Mouse (Mus musculus) retina, embryonic 14.5 days (tissue): Measurements from ENCODE around the gene Mpdu1.
A peak's percentile ranks its signal among the peaks of the same experiment; 100 is the strongest.
"Not testable (repeated sequence)": the region's sequence is repeated elsewhere in the genome, so short reads cannot be mapped to it uniquely, and the experiment has no call there.

Experiments used
- DNase-seq: peaks from one replicate; pipeline ENCODE4 v3.0.0-alpha.2; 2015; ENCODE audit warnings: low spot score

Gene Mpdu1

DNA sequence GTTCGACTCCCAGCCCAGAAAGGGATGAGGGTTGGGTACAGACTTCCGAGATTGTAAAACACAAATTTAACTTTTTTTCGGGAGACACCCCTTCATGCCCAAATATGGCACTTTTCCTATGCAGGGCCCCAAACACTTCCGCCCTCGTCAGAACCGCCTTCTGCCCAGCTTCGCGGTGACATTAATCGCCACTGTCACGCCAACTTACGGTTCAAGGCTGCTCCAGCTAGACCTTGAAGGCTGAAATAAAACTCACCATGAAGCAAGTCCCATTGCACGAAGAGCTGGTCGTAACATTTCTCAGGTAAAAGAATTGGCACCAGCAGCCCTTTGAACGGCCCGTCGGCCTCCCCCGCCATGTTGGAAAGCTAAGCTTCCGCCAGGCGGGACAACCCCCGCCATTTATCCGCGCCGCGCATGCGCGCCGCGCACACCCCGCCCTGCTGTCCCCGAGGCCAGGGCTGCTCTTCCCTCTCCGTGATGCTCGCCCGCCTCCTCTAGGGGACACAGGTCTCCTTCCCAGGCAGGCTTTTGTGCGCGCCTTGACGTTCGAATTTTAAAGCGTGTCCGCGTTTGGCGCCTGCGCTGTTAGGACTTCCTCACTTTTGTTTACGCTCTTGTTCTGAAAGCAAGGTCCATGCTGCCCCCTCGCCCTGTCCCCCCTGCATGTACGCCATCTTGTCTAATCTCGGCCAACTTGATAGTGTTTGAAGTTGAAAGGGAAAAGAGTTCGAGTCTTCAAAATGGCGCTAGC is at the start of gene Mpdu1:
Mpdu1 (minus strand) TSS at position 430 of the 754 bp plus-strand sequence.
- peak; percentile 95 for DNase-seq

DNA sequence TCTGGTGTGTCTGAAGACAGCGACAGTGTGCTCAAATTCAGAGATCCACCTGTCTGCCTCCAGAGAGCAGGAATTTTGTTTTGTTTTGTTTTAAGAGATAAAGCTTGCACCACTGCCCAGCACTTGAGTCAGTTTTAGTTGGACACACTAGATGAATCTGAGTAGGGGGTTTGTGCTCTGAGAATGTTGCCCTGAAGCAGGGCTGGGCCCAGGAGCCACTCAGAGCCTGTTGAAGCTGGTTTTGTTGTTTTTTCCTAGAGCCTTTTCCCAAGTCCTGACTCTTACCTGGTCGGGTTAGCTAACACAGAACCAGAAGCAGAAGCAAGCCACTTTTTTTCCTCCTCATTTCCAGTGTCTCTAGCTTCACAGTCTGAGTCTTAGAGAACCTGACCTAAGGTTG is 48.6 kb upstream of the Mpdu1 start:
- no peak for DNase-seq

DNA sequence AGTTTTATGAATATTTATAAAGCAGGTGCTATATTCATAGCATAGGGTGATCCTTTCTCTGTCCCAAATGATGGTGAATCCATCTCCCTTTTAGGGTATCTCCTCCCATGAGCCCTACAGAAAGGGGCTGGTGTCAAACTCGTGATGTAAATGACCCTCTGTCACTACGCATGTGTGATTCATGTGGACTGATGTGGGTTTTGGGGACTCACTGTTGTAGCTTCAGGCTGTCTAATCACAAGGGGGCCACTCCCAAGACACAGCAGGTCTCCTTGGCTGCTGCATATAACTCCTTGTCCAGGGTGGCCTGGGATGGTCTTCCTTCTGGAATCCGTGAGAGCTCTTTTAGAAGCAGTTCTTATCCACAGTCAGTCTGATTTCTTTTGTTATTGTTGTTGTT is 48.0 kb upstream of the Mpdu1 start:
- no peak for DNase-seq

DNA sequence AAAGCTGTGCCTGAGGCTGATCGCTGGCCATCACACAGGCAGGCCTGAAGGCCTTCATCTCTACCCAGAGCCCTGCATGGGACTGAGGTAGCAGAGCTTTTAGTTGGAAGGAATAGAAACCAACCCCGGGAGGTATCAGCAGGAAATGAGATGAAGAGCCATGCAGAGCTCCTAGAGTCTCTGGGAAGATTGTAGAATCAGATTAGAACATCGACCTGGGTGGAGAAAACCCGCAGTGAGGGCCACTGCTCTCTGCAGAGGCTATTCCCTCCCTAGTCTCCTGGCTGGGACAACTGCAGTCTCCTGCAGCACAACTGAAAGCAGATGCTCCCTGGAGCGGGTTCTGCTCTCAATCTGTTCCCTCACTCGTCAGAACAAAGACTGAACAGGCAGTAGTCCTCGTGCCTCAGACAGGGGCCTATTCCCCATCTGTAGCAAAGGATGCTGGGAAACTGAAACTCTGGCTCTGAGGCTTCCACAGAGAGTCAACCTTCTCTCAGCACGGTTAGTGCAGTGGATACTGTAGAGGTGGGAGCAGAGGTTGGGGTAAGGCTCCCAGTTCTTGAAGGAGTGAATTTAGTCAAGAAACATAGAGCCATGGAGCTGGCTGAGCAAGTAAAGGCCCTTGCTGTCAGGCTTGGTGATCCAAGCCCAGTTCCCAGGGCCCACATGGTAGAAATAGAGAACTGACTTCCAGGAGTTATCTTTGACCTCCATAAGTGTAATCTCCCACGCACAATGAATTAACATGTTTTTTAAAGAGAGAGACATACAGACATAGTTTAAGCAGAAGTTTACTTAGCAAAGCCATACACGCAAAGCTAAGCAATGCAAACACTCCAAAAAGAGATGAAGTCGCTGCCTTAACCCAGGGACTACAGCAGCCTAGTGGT is 47.4 kb upstream of the Mpdu1 start:
- peak; percentile 28 for DNase-seq

DNA sequence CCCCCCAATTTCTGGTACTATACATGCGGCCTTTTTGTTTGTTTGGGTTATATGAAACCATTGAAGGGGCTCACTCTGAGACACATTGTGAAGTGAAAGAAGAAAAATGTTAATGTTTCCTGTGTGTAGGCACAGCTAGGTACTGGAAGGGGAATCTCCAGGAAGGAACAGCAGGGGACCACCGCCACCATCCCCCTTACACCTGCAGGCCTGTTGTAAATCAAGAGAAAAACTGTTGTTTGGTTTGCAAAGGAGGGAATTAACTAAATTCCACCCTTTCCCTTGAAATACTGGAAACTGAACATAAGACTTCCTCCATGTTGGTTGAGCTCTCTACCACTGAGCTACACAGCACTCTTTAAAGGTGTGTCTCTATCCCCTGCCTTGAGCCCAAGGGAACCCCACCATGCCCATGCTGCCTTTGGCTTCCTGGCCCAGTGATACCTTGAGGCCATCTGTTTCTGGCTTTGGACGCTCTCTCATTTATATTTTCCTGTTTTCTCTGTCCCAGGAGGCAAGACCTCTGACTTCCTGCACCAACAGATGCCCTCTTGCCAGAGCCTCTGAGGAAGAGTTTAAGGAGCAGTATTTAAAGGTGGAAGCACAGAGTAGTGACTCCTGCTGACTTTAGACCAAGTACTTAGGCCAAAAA is 46.3 kb upstream of the Mpdu1 start:
- no peak for DNase-seq

DNA sequence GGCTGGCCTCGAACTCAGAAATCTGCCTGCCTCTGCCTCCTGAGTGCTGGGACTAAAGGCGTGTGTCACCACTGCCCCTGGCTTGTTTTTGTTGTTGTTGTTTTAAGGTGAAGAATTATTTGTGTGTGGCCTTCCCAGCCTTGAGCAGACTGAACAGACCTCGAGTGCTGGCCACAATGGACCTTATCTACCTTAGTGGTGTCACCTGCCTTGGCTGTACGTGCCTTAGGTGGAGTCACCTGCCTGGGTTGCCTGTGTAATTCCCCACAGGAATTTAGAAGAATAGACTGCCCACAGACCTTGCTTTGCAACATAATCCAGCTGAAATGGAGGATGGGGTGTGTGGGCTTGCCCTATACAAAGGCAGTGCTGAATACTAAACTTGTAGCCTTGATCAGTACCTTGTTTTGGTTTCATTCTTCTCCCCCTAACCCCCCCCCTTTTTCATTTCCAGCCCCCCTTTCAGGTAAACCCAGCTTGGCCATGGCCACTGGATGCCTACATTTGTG is 45.5 kb upstream of the Mpdu1 start:
- DNase-seq: no peak

DNA sequence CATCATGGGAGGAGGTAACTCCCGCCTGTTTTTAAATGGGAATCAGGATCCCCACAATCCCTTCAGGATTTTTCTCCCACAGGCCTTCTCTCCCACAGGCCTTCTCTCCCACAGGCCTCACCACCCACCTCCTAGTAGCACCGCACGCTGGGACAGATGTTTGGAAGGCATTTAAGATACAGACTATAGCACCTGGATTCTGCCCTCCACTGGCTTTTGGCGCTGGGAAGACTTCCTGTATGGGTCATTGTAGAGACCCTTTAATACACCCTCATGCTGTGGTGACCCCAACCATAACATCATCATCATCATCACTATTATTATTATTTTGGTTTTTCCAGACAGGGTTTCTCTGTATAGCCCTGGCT is 45.0 kb upstream of the Mpdu1 start:
- no peak for DNase-seq

DNA sequence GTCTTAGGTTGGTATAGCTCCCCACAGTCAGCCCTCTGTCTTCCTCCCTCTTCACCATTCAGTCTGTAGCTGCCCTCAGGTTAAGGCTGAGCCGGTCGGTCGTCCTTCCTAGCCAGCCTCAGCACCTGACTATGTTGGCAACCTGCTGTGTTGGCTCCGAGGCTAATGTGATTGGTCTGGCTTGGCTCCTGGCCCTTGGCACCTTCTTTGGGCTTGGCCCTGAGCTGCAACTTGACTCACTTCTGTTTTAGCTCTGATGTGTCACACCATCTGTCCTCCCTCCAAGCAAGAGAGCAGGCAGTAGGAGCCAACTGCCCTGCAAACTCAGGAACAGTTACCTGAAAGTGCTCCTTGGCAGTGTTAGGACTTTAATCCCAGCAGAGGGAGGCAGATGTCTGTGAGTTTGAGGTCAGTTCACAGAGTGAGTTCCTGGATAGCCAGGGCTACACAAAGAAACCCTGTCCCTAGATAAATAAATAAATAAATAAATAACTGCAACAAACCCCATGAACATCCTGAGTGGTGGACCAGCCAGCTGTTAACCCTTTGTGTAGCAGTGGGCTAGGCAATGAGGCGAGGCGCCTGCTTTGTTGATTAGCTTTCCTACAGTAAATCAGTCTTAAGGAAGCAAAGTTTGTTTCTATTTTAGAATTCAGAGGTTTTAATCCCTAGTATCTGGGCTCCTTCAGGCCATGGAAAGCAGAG is 44.5 kb upstream of the Mpdu1 start:
- no peak for DNase-seq

DNA sequence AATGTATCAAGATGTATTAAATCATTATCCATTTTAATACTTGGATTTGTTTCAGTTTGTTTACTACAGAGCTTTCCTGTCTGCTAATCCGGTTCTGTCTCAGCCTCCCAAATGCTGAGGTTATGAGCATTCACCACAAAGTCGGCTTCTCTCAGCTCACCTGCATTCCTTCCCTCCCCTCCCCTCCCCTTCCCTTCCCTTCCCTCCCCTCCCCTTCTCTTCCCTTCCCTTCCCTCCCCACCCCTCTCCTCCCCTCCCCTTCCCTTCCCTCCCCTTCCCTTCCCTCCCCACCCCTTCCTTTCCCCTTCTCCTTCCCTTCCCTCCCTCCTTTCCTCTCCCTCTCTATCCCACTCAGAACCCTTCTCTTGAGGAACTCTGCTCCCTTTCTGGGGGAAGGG is 42.2 kb upstream of the Mpdu1 start:
- no peak for DNase-seq

DNA sequence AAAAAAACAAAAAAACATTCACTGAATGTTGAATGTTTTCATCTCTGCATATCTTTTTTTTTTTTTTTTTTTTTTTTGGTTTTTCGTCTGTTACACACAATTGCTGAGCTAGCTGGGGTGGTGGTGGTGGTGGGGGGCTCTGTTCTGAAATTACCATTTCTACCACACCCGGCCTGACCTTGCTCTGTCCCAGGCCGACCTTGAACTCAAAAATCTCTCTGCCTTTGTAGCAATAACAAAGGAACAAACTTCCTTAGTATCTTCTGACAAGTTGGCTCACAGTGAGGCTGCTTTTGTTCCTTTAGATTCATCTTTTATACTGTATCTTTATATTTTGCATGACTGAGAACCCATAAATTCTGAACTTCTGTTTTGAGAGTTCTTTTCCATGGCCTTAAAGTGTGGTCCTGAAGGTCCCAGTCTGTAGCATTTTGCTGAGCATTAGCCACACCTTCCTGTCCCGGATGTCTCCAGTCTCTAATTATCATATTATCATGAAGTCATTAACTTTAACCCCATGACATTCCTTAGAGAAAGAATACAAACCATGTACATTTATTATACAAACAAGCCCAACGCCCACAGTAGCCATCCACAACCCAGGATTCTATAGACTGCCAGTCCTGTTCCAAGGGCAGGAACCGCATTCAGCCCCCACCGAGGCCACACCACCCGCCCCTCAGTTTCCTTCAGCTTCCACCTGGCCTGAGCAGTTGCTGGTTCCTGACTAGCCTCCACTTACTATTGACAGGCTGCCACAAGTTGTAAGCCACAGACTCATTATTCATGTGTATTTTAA is 41.6 kb upstream of the Mpdu1 start:
- DNase-seq: no peak

DNA sequence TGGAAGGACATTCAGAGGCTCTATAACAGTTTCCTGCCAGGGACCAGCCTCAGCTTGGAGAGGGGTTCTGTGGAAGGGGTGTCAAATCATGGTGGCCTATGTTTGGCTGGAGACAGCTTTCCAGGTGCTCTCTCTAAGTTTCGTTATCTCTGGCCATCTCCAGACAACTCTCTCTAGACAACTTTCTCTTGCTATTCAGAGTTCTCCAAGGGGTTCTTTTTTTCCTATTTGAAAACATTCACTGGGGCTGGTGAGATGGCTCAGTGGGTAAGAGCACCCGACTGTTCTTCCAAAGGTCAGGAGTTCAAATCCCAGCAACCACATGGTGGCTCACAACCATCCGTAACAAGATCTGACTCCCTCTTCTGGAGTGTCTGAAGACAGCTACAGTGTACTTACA is 40.9 kb upstream of the Mpdu1 start:
- DNase-seq: not testable (repeated sequence)

DNA sequence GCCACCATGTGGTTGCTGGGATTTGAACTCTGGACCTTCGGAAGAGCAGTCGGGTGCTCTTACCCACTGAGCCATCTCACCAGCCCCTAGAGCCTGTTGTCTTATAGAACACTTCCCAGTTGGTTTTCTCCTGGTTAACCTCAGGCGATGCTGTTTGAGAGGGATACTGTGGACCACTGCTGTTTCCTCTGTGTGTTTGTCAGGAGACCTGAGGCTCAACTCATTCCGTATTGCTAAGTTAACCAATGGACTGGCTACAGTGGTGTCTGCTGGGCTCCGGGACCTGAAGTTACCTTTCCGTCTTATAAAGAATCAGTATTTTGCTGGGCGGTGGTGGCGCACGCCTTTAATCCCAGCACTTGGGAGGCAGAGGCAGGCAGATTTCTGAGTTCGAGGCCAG is 40.4 kb upstream of the Mpdu1 start:
- DNase-seq: not testable (repeated sequence)

DNA sequence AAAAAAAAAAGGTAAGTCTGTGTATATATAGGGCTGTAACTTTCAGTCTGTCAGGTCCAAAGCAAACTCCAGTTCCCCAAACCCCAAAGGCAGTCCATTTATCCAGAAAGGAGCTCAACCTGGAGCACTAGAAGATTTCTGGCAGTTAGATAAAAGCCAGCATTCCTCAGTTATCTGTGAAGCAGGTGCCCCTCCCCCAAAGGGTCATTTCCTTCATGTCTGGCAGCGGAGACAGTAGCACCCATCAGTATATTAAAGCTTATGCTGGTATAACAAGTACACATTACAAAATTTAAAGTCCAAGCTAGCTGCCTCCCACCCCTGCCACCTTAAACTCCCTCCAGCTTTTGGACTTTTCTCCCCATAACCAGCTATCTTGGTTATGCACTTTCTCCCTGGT is 37.2 kb upstream of the Mpdu1 start:
- DNase-seq: no peak

DNA sequence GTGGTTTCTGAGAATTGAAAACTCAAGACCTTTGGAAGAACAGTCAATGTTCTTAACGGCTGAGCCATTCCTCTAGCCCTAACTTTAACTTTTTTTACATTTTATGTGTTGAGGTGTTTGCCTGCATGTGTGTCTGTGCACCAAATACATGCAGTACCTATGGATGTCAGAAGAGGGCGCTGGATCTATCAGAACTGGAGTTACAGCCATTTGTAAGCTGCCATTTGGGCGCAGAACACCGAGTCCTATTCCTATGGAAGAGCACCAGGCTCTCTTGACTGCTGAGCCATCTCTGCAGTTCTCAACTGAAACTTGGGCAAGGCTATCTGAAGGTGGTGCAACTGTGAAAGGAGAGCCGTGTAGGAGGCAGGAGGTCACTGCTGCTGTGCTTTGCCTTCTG is 36.1 kb upstream of the Mpdu1 start:
- DNase-seq: no peak

DNA sequence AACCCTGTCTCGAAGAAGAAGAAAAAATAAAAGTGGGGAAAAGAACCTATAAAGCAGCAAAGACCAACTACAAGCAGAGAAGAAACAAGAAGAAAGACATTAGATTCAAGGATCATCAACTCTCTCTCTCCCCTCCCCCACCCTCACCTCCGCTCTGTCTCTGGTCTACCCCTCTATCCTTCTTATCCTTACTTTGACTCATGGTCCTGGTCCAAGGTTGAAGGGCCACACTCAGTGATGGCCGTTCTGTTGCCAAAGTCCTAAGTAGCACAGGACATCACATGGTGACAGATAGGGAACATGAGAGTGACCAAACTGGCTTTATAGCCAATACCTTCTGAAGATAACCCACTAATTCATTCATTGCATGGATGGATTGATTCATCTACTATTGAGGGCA is 35.0 kb upstream of the Mpdu1 start:
- DNase-seq: no peak

DNA sequence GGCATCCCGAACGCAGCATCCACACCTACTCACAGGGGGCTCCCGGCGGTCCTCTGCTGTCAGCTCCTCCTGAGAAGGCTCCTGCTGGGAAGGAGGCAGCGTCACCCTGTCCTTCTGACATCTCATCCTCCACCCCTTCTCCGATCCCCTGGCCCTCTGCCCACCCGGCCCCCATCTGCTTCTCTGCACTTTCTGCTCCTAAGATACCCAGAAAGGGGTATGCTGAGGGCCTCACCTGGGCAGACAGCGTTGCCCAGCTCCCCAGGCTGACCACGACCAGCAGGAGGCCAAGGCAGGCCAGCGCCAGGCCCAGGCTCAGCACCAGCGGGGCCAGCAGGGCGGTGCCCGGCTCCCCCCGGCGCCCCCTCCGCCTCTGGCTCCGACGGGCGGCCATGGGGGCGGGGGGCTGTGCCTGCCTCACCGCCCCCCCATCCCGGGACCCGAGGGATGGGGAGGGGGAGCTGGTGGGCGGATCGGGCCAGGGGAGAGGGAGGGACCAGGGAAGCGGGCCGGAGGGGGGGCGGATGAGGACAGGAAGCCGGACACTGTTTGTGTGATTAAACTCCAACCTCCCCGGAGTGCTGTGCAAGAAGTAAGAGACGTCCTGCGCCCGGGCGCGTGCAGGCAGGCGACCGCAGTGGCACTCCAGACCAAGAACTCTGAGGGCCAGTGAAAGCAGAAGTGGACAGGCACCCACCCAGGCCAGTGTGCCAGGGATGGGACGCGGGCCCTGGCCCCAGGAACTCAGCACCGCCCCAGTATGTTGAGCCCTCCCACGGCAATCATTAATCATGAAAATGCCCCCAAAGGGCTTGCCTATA is 33.1 kb upstream of the Mpdu1 start, which contains the start of the genes Tnfsf12 and Tnfsfm13:
Tnfsf12 (minus strand) TSS at position 489 of the 821 bp plus-strand sequence.
Tnfsfm13 (minus strand) TSS at position 738 of the 821 bp plus-strand sequence.
- DNase-seq: peak; percentile 45

DNA sequence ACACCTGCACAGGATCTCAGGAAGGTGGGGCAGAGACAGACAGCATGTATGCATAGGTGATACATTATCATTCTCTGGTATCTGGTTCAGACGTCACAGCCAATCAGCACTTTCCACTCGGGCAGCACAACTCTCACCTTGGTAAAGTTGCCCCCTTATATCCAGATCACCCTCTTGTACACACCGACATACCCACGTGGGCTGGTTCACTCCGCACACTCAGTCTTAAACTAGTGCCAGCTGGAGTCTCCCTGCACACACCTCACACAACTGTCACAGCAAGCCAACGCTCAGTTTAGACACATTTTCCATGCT is 32.6 kb upstream of the Mpdu1 start:
- no peak for DNase-seq

DNA sequence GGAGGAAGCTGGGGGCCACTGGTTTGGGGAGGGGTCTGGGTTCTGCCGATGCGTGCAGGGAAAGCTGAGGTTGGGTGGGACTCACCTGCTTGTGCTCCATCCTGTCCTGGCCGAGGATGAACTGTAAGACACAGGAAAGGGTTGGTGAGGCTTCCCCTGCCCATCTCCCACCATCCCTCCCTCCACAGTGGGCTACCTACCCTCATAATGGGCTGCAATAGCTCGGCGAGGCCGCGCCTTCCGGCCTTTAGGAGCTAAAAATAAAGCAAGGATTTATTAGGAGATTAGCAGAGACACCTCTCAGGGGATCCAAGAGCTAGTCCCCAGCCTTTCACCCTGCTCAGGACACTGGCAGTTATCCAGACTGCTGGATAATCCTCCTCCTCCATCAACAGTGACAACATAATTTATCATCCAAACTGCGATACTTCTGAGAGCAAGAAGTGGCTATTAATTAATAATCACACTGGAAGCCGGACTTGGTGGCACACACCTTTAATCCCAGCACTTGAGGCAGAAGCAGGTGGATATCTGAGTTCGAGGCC is 31.1 kb upstream of the Mpdu1 start:
- no peak for DNase-seq

DNA sequence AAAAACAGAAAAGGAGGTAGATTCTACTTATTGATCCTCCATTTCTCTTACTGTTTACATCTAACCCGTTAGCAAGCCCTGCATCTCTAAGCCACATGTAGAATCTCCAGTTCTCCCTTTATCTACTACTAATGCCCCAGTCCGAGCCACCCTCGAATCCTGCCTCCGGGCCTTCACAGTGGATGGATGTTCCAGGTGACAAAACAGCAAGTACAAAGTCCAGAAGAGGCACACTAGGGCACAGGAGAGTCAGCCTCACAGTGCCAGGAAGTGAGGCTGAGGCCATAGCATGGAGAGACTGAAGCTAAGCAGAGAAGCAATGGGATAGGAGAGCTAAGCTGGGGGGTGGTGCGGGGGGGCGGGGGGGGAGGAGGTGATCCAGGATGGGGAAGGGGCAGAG is 30.4 kb upstream of the Mpdu1 start:
- no peak for DNase-seq

DNA sequence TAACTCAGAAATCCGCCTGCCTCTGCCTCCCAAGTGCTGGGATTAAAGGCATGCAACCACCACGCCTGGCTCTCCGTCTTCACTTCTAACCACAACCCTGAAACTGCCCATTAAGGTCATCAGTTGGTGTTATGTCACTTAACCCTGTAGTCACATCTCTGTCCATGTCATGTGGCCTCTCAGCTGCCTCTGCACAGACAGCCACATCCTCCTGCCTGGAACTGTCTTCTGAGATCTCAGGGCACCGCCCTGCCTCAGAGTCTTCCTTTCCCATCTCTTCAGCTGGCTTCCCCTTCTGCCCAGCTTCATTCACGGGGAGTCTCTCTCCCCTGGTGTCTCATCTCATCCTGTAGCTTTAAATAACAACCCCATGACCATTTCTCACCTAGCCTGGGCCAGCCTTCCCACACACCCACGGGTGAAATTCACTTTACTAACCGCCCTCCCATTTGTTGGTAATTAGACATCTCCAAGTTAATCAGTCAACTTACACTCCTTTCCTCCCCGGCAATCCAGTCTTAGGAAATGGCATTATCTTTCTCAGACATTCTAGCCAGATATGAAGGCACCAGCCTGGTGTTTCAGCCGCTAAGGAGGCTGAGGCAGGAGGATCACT is 29.9 kb upstream of the Mpdu1 start:
- no peak for DNase-seq
